Mouse (Mus musculus) embryo, embryonic 9.5 days (tissue): ENCODE measurements around the gene Cts6.
"Not testable (repeated sequence)": the region's sequence is repeated elsewhere in the genome, so short reads cannot be mapped to it uniquely, and the experiment has no call there.

Experiments used
- DNase-seq: peaks from one replicate; pipeline ENCODE4 v3.0.0-alpha.2; 2017; ENCODE audit errors: extremely low spot score

Gene Cts6

GRCm38 (mm10) chr13:61203310-61203709 lies at the start of gene Cts6:
Cts6 (minus strand) TSS chr13:61203410.
- DNase-seq = no peak

DNA sequence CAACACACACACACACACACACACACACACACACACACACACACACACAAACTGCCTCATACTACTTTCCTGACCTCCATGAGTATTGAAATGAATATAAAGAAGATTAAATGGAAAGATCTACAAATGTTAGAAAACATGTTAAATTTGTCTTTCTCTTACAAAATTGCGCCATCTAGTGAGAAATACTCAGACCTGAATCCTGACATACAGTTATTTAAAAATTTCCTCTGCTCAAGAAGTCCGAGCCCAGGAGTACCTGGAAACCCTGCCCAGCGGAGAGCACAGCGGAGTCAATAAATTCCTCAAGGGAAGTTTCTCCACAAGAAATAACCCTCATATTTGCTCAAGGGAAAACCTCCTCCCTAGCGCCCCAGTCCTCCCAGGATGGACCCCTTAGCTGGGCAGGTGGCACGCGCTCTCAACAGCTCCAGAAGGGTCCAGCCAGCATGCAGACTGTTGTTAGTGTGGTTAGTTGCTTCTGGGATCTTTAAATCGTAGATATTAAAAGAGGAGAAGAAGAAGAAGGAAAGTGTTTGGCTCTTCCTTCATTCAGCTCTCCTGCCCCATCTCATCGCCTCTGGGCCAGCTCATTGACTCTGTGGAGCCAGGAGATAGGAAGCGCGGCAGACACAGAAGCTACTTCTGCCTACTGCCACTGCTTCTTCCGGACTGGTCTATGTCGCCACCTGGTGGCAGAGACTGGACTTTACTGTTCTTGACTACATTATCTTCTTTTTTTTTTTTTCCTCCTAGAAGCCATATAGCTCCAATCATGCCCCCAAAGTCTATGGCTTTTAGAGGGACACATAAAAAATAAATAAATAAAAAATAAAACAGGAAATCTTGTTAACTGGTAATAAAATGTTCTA lies 38.1 kb upstream of the Cts6 start:
- peak; percentile 50 for DNase-seq

DNA sequence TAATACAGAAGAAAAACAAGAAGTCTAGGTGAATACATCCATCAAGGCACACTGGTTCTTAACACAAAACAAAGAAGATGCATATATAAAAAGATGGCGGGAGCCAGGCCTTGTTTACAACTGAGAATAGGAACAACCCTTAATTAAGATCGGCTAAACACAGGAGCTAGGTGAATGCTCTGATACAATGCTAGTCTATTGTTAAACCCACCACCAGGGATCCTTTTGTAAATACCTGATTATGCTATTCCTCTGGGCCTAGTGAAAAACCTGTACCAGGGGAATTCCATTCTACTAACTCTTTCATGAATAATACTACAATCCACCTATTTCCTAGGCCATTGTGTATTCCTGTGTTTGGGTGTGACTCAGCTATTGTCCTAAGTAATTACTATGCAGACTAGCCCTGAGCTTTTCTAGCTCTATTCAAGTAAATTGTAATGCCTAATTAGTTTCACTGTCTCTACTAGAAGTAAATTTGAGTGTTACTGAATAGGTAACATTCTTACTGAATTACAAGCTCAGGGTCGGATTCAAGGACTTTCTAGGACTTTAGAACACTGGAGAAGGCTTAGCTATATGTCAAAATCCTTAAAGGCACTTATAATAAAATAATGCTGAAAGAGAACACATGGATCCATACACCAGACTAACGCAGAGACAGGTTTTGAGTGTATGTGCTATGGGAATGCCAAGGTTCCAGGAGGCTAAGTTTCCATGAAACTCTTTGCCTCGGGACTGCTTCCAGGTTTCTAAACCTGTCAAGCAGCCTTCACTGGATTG lies 17.9 kb downstream of the Cts6 start:
- DNase-seq = not testable (repeated sequence)

GRCm38 (mm10) chr13:61164622-61165021 lies 38.6 kb downstream of the Cts6 start:
- DNase-seq = no peak

- DNase-seq = no peak
These were observed 39.1 kb downstream of the Cts6 start, which contains the start of gene Ctsr for GRCm38 (mm10) chr13:61164156-61164555. Ctsr (minus strand) TSS chr13:61164256.
